Comparison of ENCODE assay signal across 8 mouse cellular contexts in genomic region chr15:3994852-3995447, GRCm38 (mm10). TPM values are rescaled to one million over a fixed set of nuclear protein-coding genes. Genes with fewer than 3 reads are reported as not detected.
A peak's percentile ranks its signal among the peaks of the same experiment; 100 is the strongest.
DNase-seq lines count a peak whose midpoint lies in the region; ATAC-seq and TF ChIP-seq lines count a peak whose summit lies in the region.

No protein-coding gene starts in this region.

- 23% methylated on average over 14 of the region's 14 CpGs for WGBS in heart, embryonic 14.5 days
- 23% methylated on average over 14 of the region's 14 CpGs for WGBS in forebrain, embryonic 16.5 days
- WGBS in macrophage (ENCODE audit: missing documents): 27% methylated on average over 14 of the region's 14 CpGs

- H3K4me3 ChIP-seq in heart, embryonic 14.5 days (ENCODE audit: control insufficient read depth in 1 of 2, insufficient read depth in 1 of 2, low read depth in 1 of 2, low read length in 2 of 2): peak overlapping the region; percentile 75 to 79
- H3K4me3 ChIP-seq in G1E (ENCODE audit: low read depth, low read length) (peak overlapping the region; percentile 88), macrophage (ENCODE audit: inconsistent target) (peak overlapping the region; percentile 57)
- H3K4me3 ChIP-seq in forebrain, embryonic 16.5 days (replicated peaks; ENCODE audit: low read length): peak overlapping the region; percentile 93

- peaks cover 0 to 15% of the 10 kb centered on the region in 2 experiments; a peak in 2 of 4 replicates for H3K4me1 ChIP-seq in heart, embryonic 14.5 days (ENCODE audit: control insufficient read depth in 2 of 2, insufficient read depth in 2 of 2, low read length in 2 of 2)
- H3K4me1 ChIP-seq in G1E (ENCODE audit: insufficient read depth, low read depth, low read length): peaks cover 13% of the 10 kb centered on the region
- peaks cover 8% of the 10 kb centered on the region for H3K4me1 ChIP-seq in forebrain, embryonic 16.5 days (replicated peaks; ENCODE audit: control insufficient read depth, insufficient read depth, low read length)

- H3K36me3 ChIP-seq in heart, embryonic 14.5 days (ENCODE audit: control insufficient read depth, insufficient read depth, low read length): peaks cover 23% of the 10 kb centered on the region
- H3K36me3 ChIP-seq in G1E (replicated peaks) (peaks cover 24% of the 10 kb centered on the region), macrophage (ENCODE audit: inconsistent target) (peaks cover 23% of the 10 kb centered on the region; the same call in 1 of the 2 replicates)
- peaks cover 9% of the 10 kb centered on the region for H3K36me3 ChIP-seq in forebrain, embryonic 16.5 days (ENCODE audit: control insufficient read depth, insufficient read depth)

- H3K27ac ChIP-seq in heart, embryonic 14.5 days (replicated peaks in 1 of 2; ENCODE audit: control insufficient read depth in 1 of 2, insufficient read depth in 1 of 2, low read depth in 2 of 2, low read length in 2 of 2): peak overlapping the region; percentile 92 to 98
- peak overlapping the region; percentile 92 for H3K27ac ChIP-seq in forebrain, embryonic 16.5 days (ENCODE audit: low read length)
- peak overlapping the region; percentile 65 for H3K27ac ChIP-seq in macrophage

- ATAC-seq in heart, embryonic 14.5 days (ENCODE audit: insufficient number of reproducible peaks, insufficient read depth, low FRiP score, low read depth): no peak
- no peak for ATAC-seq in G1E (ENCODE audit: extremely low read depth, insufficient number of reproducible peaks, low FRiP score, poor library complexity, severe bottlenecking)
- ATAC-seq in forebrain, embryonic 16.5 days: no peak

- H3K79me2 ChIP-seq in macrophage (ENCODE audit: inconsistent target): peaks cover 47% of the 10 kb centered on the region

- no peak for TF ChIP-seq CTCF in G1E (IDR thresholded peaks at IDR 0.05; ENCODE audit: low read depth, low read length)

- H3K4me2 ChIP-seq in heart, embryonic 14.5 days (ENCODE audit: low read length): peak overlapping the region; percentile 69
- H3K4me2 ChIP-seq in forebrain, embryonic 16.5 days (ENCODE audit: low read length): peak overlapping the region; percentile 56

- H3K9me3 ChIP-seq in heart, embryonic 14.5 days (ENCODE audit: control insufficient read depth, low read length): no peaks in the 10 kb centered on the region
- no peaks in the 10 kb centered on the region for H3K9me3 ChIP-seq in G1E (replicated peaks)
- H3K9me3 ChIP-seq in forebrain, embryonic 16.5 days (ENCODE audit: control insufficient read depth, low read length): no peaks in the 10 kb centered on the region

- H3K9ac ChIP-seq in heart, embryonic 14.5 days (ENCODE audit: low read length): peak overlapping the region; percentile 95
- peak overlapping the region; percentile 90 for H3K9ac ChIP-seq in forebrain, embryonic 16.5 days (replicated peaks; ENCODE audit: low read depth, low read length)

- DNase-seq in heart, adult 8-10 months (ENCODE audit: low spot score): no peak
- DNase-seq in G1E (ENCODE audit: low spot score): peak; percentile 2
- DNase-seq in gastrocnemius, adult 18-20 months (ENCODE audit: low spot score): no peak
- DNase-seq in spleen, postnatal 10 days (ENCODE audit: low spot score in 2 of 2): no peak
- no peak for DNase-seq in kidney, postnatal 14 days

- H3K27me3 ChIP-seq in heart, embryonic 14.5 days (ENCODE audit: control insufficient read depth, insufficient read depth, low read length): no peaks in the 10 kb centered on the region
- H3K27me3 ChIP-seq in G1E (ENCODE audit: insufficient read depth, low read length): no peaks in the 10 kb centered on the region
- no peaks in the 10 kb centered on the region for H3K27me3 ChIP-seq in forebrain, embryonic 16.5 days (replicated peaks; ENCODE audit: control insufficient read depth, insufficient read depth, low read length)

RNA-seq across cellular contexts. Expression of gene AW549877, which starts 0.6 kb away (rescaled TPM):
- polyA plus RNA-seq in heart, embryonic 14.5 days (2014; fragmentation: Nextera tagmentation; extraction: Ambion mirVana): 31.6 and 32.5 TPM in 2 replicates
- total RNA-seq in heart, adult 8-10 months (2022): 10 to 100 TPM; 15.3 to 25.6 (median 19.9) TPM
- total RNA-seq in G1E (2014; fragmentation: Nextera tagmentation) (97.1 and 110 TPM in 2 replicates), G1E (2017) (25.4 and 30.9 TPM in 2 replicates)
- polyA plus RNA-seq in G1E (2012) (1.4 and 1.8 TPM in 2 replicates), macrophage (2018) (16.8 to 41.7 TPM (median 25.7 TPM) in 3 replicates)
- 34.6 and 41.7 TPM in 2 replicates for polyA plus RNA-seq in forebrain, embryonic 16.5 days (2015; fragmentation: Nextera tagmentation; extraction: Ambion mirVana)
- total RNA-seq in macrophage (2018; cell fraction: chromatin; rRNA removed): 100 to 1,000 TPM in 14 of 26 experiments, 10 to 100 TPM in 12; 61.5 to 189 (median 101) TPM
- 10 to 100 TPM; 16.2 to 37.2 (median 29.8) TPM for total RNA-seq in macrophage (2018; cell fraction: cytosol; rRNA removed)
- 100 to 1,000 TPM in 8 of 26 experiments, 10 to 100 TPM in 18; 57.9 to 194 (median 86.7) TPM for total RNA-seq in macrophage (2018; cell fraction: nucleus; rRNA removed)
- total RNA-seq in gastrocnemius, adult 18-20 months (2021): 10 to 100 TPM; 10.5 to 12.1 TPM

RNA-seq across cellular contexts. Expression of gene Fbxo4, which starts 15.6 kb away (rescaled TPM):
- 13.8 and 15.2 TPM in 2 replicates for polyA plus RNA-seq in heart, embryonic 14.5 days (2014; fragmentation: Nextera tagmentation; extraction: Ambion mirVana)
- 1 to 10 TPM; 5.1 to 7.8 (median 7.1) TPM for total RNA-seq in heart, adult 8-10 months (2022)
- total RNA-seq in G1E (2014; fragmentation: Nextera tagmentation) (10.0 and 17.2 TPM in 2 replicates), G1E (2017) (20.1 and 23.2 TPM in 2 replicates)
- polyA plus RNA-seq in G1E (2012) (1.4 and 2.1 TPM in 2 replicates), macrophage (2018) (10.2 to 17.3 TPM (median 14.7 TPM) in 3 replicates)
- polyA plus RNA-seq in forebrain, embryonic 16.5 days (2015; fragmentation: Nextera tagmentation; extraction: Ambion mirVana): 6.2 and 9.1 TPM in 2 replicates
- 10 to 100 TPM in 20 of 26 experiments, 1 to 10 TPM in 6; 6.2 to 38.3 (median 17.2) TPM for total RNA-seq in macrophage (2018; cell fraction: chromatin; rRNA removed)
- total RNA-seq in macrophage (2018; cell fraction: cytosol; rRNA removed): 10 to 100 TPM; 11.3 to 18.3 (median 15.4) TPM
- total RNA-seq in macrophage (2018; cell fraction: nucleus; rRNA removed): 10 to 100 TPM in 21 of 26 experiments, 1 to 10 TPM in 5; 4.8 to 26.7 (median 14.4) TPM
- 1 to 10 TPM; 2.9 to 3.6 TPM for total RNA-seq in gastrocnemius, adult 18-20 months (2021)

RNA-seq across cellular contexts. Expression of gene Oxct1, which starts 31.2 kb away (rescaled TPM):
- 317 and 327 TPM in 2 replicates for polyA plus RNA-seq in heart, embryonic 14.5 days (2014; fragmentation: Nextera tagmentation; extraction: Ambion mirVana)
- 1,000 to 10,000 TPM; 1,258 to 1,664 (median 1,451) TPM for total RNA-seq in heart, adult 8-10 months (2022)
- total RNA-seq in G1E (2014; fragmentation: Nextera tagmentation) (14.0 and 14.3 TPM in 2 replicates), G1E (2017) (61.9 and 64.4 TPM in 2 replicates)
- polyA plus RNA-seq in G1E (2012) (5.6 and 6.5 TPM in 2 replicates), macrophage (2018) (105 to 181 TPM (median 181 TPM) in 3 replicates)
- polyA plus RNA-seq in forebrain, embryonic 16.5 days (2015; fragmentation: Nextera tagmentation; extraction: Ambion mirVana): 298 and 300 TPM in 2 replicates
- 100 to 1,000 TPM in 16 of 26 experiments, 10 to 100 TPM in 10; 12.4 to 180 (median 116) TPM for total RNA-seq in macrophage (2018; cell fraction: chromatin; rRNA removed)
- total RNA-seq in macrophage (2018; cell fraction: cytosol; rRNA removed): 100 to 1,000 TPM in 25 of 26 experiments, 10 to 100 TPM in 1; 99.3 to 249 (median 143) TPM
- total RNA-seq in macrophage (2018; cell fraction: nucleus; rRNA removed): 100 to 1,000 TPM in 9 of 26 experiments, 10 to 100 TPM in 17; 32.2 to 149 (median 86.6) TPM
- 100 to 1,000 TPM; 340 to 369 TPM for total RNA-seq in gastrocnemius, adult 18-20 months (2021)

Comparison
In these comparisons a context has a peak if more than half of its experiments do, and no peak if none do; other contexts are left out.
1. RNA of gene Oxct1, which starts 31.2 kb away (polyA plus RNA-seq): 317 to 327 TPM in heart, embryonic 14.5 days, 298 to 300 TPM in forebrain, embryonic 16.5 days and 105 to 181 TPM in macrophage; 5.6 to 6.5 TPM in G1E; every median in the first group is over 10 times any median in the second.
2. Peak in every context shown above with its lines, with median percentiles within 50 percentile points of each other: H3K27ac ChIP-seq and H3K4me3 ChIP-seq.